Mouse (Mus musculus): ENCODE data around the gene Ugt2b34.
"Not testable (repeated sequence)": the region's sequence is repeated elsewhere in the genome, so short reads cannot be mapped to it uniquely, and the experiment has no call there.

Ugt2b34 gene

DNA sequence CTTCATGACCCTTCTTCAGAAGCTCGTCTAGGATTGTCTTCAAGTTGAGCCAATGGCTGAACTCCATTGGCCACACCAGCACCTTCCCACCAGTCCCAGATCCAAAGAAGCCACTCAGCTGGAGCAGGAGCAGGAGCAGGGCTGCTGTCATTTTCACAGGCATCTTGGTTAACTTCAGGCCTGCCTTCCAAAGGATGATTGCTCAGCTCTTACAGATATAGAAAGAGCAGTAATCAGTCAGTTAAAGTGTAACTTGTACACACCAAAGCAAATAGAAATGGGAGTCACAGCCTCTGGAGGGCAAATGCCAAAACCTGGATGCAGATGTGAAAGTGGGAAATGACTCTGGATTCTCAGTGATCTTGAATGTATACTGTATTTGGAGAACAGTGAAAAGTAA lies at the start of gene Ugt2b34:
Ugt2b34 (minus strand) TSS at position 180 of the 400 bp plus-strand sequence.
- no peak for DNase-seq

DNA sequence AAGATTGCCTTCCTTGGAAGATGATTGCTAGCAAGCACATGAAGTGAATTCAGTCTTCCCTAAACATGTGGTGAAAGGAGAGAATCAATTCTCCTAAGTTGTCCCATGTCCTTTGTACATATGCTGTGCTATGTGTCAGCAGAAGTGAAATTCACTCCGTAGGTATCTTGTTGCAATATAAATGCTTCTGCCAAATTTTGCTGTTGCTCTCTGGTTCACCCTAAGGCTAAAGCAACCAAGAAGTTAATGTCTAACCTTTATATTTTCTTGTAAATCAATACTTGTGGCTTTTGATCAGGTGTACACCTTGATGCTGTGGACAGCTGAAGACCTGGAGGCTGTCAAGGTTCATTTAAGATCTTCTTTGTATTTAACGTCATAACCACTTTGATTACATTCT lies 35.4 kb upstream of the Ugt2b34 start:
- DNase-seq = no peak

DNA sequence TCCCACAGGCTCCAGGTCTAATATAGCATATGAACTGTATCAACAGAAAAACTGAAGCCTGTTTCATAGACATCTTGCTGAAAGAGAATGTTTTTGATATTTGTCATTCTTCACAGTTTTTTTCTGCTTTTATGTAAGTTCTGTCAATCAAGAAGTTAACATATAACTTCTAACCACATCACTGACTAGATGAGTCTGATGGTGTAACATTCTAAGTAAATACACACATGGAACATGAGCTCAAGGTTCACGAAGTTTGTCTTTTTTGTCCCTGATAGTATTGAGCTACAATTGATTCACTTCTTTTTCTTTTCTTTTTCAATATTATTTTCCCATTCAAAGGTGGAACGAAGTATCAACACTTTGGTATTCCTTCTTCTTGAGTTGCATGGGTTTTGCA lies 19.7 kb upstream of the Ugt2b34 start, which contains the start of gene Ugt2b1:
Ugt2b1 (minus strand) TSS at position 105 of the 400 bp plus-strand sequence.
- no peak for DNase-seq

DNA sequence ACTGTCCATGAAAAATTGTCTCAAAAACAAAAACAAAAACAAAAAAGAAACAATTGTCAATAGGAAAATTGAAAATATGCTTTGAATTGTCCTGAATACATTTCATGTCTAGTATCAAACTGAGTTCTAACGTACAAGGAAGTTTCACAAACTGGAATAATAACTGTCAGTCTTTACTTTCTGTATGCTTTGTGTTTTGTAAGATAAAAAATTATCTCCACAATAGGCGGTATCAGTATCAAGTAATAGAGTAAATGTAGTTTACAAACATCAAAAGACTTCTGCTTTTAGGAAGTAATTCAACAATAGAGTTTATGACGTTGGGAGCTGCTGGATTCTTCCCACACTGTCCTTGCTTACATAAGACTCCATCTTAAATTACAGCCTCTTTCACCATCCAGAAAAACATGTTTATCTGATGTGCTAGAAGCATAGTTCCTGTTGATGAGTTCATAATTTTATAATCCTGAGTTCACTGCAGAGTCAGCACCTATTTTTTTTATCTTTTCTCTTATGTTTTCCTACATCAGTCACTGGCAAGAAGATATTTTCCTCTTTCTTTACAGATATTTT lies 14.0 kb upstream of the Ugt2b34 start:
- DNase-seq = no peak

DNA sequence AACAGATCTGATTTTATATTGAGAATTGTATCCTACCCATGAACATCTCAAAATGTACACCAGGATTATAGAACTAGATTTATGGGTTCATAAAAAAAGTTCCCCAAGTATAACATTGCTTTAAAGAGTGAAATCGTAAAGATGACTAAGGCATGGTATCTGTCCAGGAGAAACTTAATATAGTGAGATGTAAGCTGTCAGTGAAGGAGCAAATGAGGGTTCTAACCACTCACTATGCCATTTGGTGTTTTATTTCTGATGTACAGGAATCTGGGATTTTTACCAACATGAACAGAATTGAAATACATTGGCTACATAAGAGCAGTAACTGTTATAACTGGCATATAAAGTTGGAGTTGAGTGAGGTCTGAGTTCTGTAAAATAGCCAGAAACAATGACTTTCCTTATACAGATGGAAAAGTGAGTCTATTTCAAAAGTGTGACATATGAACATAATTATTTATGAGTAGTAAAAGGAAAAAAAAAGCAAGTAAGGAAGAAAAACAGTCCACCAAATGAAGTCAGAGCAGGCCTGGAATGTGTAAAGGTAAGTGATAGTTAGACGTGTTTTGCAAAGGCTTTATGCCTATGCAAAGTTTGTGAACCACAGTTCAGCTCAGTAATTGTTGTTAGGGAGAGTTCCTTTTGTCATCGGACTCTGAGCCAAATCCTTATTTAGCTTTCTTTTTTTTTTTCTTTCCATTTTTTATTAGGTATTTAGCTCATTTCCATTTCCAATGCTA lies 4.8 kb upstream of the Ugt2b34 start:
- no peak for DNase-seq

DNA sequence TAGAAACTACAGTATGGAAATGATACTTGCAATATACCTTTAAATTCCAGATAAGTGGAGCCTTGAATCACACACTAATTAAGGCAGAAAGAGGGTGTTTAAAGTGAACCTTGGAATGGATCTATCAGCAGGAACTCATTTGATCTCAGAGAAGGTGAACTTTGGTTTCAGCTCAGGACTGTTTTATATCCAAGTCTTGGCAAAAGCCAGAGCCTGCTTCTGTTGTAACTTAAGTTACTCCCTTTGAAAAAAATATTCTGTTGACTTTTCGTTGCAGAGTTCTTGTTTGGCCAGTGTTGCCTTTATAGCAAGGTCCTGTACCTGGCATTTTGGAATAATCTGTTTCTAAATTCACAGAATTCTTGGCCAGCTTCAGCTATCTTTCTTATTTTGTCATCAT lies 4.0 kb upstream of the Ugt2b34 start:
- no peak for DNase-seq

DNA sequence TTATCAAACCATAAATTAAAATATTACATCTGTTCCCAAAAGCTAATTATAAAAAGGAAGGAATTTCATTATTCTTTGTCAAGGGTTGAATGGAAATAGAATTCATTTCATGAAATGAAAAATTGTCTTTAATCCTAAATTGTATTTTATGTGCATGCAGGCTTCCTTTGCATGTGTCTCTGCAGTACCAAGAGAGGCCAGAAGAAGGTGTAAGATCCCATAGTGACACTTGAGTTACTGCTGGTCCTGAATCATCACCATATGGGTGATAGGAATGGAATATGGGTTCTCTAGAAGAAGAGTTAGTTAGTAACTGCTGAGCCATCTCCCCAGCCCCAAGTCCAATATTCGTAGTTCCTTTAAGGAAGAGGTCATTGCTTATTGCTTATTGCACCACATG lies 16.8 kb downstream of the Ugt2b34 start:
- DNase-seq = no peak

DNA sequence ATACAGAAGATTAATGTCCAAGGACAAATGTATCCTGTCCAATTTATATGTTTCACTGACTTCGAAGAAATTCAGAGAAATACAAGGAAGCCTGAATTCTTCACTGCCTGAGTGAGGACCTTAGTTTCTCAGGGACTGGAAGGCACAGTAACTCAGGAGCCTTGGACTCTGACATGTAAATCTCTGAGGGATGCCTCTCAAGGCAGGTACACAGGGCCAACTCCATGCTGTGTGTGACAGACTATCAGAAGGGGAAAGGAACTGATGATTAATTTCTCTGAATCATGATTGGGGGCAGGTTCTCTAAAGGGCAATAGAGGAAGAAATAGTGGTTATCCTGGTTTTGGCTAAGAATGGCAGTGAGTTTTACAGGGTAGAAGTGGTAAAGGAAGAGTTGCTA lies 18.3 kb downstream of the Ugt2b34 start:
- no peak for DNase-seq

DNA sequence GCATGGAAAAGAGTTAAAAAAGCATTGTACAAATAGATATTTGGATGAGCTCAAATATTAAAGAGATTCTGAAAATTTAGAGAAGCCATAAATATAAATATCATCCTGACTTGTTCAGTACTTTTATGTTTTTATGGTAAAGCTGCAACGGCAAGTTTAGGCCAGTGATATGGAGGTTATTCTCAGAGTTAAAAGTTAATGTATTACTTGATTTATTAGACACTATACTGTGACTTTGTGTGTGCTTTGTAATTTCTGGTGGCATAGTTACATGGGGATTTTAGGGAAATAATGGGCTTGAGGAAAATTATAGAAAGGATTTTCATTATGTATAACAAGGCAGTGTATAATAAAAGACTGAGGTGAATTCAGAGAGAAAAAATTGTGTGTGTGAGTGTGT lies 19.7 kb downstream of the Ugt2b34 start:
- no peak for DNase-seq

DNA sequence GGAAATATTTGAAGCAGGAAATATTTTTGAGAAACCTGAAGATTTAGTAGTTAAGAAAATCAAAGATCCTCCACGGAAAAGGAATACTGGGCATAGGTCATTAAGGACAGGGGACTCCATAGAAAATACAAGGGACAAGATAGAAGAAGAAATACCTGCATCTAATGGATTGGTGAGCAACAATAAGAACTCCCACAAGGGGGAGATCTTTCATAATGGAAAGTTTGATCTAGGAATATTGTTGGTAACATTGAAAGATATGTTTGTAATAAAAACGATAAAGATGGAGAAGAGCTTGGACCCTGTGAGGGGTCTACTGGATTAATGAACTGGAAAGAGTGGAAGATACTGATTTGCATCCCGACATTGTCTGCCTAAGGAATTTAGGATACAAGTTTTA lies 20.1 kb downstream of the Ugt2b34 start:
- DNase-seq = no peak

DNA sequence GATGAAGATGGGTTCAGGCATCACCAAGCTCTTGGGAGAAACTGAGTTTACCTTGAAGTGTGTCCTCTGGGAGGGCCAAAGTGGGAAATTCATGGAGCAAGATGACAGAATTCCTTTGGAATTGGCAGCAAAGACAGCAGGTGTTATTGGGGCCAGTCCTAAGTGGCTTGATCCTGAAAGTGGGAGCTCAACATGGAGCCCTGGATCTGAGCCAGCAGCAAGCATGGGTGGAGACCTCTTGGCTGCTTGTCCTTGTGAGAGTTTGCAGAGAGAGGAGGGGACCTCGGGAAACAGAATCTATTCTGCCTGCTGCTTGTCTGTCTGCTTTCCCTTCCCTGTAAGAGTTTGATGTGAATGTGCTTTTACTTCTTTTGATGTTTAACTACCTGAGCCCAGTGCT lies 34.9 kb downstream of the Ugt2b34 start:
- no peak for DNase-seq

DNA sequence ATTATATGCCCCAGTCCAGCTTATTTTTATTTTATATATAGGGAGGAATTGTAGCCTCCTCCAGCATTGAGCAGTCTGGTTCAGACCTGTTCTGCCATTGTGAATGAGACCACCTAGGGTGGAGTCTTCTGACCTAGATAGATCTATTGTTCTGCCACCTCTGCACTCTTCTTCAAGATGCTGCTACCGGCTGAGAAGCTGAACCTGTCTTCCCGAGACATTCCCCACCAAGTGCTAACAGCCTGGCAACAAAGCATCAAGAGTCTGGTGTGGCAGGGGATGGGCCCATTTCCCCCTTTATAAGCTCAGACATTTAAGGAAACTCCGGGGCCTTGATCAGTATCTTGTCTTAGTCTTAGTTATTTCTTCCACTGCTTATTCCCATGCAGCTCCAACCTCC lies 48.4 kb downstream of the Ugt2b34 start:
- no peak for DNase-seq

DNA sequence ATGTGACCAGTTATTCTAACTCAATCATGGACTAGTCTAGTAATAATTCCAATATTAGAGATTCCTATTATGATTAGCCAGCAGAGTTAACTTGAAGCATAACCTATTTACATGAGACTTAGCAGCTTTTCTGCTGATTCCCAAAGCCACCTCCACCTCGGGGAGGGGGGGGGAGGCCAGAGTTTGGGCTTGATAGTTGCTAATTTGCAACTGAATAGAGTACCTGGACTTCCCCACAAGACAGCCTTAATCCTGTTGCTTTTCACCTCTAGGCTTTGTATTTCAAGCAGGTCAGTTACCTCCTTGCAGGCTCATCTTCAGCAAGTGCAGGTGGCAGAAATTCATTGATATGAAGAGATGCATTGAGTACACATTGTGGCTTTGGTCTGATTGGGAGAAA lies 49.1 kb downstream of the Ugt2b34 start:
- DNase-seq = no peak

DNA sequence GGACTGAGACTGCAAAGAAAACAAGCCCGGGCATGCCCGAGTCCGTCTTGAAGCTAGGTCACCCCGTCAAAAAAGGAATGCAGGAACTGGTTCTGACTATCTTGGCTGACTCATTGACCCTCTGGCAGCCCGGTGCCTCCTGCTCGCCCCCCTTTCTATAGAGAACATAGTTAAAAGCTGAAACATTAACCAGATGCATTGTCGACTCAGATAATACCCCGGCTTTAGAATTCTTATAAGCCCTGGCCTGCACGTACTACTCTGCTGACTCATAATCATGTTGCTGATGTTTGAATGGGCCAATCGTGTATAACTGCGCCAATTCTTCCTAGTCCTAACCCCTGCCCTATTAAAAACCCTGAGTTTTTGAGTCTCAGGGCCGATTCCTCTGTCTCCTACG lies 50.2 kb downstream of the Ugt2b34 start:
- DNase-seq = not testable (repeated sequence)

DNA sequence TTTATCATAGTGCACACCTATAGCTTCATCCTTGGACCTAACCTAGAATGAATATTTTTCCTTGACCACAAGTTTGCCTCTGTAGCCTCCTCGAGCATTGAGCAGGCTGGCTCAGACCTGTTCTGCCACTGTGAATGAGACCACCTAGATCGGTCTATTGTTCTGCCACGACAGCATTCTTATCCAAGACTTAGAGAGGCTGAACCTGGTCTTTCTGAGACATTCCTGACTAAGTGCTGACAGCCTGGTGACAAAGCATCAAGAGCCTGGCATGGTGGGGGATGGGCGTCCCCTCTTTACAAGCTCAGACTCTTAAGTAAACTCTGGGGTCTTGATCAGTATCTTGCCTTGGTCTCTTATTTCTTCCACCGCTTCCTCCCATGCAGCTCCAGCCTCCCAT lies 55.1 kb downstream of the Ugt2b34 start:
- no peak for DNase-seq

DNA sequence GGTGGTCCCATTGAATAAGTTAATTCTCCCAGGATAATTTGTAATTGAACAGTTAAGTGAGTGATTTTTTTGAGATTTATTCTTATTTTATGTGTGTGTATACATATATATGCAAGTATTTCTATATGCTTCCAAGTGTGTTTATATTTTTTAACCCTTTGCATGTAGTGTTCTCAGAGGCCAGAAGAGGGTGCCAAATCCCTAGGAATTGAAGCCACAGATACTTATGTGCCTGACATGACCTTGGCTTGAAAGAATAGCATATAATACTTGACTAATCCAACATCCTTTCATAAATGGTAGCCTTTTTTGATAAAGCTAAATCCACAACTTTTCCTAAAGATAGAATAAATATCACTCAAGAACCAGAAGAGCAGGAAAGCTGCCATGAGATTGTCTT lies 56.6 kb downstream of the Ugt2b34 start:
- DNase-seq = no peak

DNA sequence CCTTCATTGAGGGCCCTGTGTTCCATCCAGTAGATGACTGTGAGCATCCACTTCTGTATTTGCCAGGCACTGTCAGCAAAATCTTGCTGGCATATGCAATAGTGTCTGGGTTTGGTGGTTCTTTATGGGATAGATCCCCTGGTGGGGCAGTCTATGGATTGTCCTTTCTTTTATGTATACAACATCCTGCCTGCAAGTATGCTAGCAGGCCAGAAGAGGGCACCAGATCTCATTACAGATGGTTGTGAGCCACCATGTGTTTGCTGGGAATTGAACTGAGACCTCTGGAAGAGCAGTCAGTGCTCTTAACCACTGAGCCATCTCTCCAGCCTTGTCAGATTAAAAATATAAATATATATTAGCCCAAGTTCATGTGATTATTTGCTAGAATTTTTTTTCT lies 65.5 kb downstream of the Ugt2b34 start:
- not testable (repeated sequence) for DNase-seq

DNA sequence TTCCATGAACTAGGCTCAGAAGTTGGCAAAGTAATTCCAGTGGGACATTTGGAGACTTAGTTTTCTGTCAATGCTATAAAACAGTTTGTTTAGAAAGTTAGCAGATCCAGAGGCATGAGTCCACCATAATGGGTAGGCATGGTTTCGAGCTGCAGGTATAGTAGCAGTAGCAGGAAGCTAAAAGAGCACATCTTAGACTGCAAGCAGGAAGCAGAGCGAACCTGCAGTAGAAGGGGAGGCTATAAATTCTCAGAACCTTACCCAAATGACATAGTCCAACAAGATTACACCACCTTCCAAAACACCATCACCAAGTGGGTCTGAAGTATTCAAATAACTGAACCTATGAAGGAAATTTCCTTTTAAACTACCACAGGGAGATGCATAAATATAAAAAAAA lies 66.5 kb downstream of the Ugt2b34 start:
- no peak for DNase-seq

Data from thymus, postnatal 25 days (tissue).